Mouse (Mus musculus) liver, adult 2 months (tissue): Measurements from ENCODE around the gene Rapsn.

Experiments used
- CTCF ChIP-seq: fragments of 200-500 bp; IDR thresholded peaks from 2 replicates; pipeline ENCODE4 v1.5.1; 2011; ENCODE audit warnings: low read depth, low read length, control low read depth
- POLR2A ChIP-seq: fragments of 200-500 bp; IDR thresholded peaks from 2 replicates; pipeline ENCODE4 v1.6.1; 2011; ENCODE audit warnings: low read length, control low read depth; ENCODE audit not compliant: insufficient read depth; ENCODE audit errors: extremely low read depth

DNA sequence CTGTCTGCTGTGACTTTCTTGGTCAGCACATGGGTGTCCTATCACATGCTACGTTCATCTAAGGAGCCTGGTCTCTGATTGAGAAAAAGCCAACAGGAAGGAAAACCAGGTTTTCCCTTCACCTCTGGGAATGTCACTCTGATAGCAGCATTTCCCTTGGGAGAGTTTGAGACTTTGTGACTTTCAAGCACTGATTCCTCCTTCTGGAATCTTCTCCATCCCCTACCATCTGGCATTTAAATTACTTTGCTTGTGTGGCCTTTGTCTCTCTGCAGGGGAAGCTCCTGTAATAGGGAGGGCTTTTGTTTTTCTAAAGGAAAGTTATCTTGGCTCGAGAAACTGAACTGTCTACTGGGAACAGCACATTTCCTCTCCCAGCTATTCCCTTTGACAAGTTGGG is 12.3 kb upstream of the Rapsn start:
- TF ChIP-seq POLR2A: no peak
- no peak for TF ChIP-seq CTCF
